ENCODE assay signal across 16 mouse cellular contexts in genomic region chr7:78621115-78621514, GRCm38 (mm10).
DNase-seq lines count a peak whose midpoint lies in the region.
"Had no signal": no experiment of that assay in that cellular context is flagged by ENCODE, and none has a peak within 500 bp of the region (broad histone marks: within the 10 kb centered on the region; RNA-seq: fewer than 3 reads in every experiment).

No protein-coding gene starts in this region.

- peak; percentile 42 for DNase-seq in heart, adult 11 months
- DNase-seq in heart, adult 8-10 months (ENCODE audit: low spot score) = no peak
- DNase-seq in 3T3-L1 (ENCODE audit: low read depth, low spot score) (peak; percentile 64), MN1 (ENCODE audit: low spot score) (peak; percentile 43), adipocyte (ENCODE audit: low spot score) (peak; percentile 18)
- DNase-seq in layer of hippocampus, postnatal 25 days (ENCODE audit: extremely low spot score in 1 of 2, low spot score in 1 of 2) = no peak
- no peak for DNase-seq in right cerebral cortex, adult 2 months (ENCODE audit: low spot score in 2 of 2)
- no peak for DNase-seq in layer of hippocampus, postnatal 14 days (ENCODE audit: low spot score in 2 of 2)
- DNase-seq: cerebellum, adult 18-20 months; cerebellum, adult 9-10 months; forebrain, postnatal 0 days; gastrocnemius, adult 2 months; gastrocnemius, postnatal 14 days; heart, adult 18-20 months; heart, postnatal 14 days; heart, postnatal 4 days had no signal

Comparison
In these comparisons a context has a peak if more than half of its experiments do, and no peak if none do; other contexts are left out.
1. DNase-seq: peak in heart, adult 11 months (single experiment), 3T3-L1 (single experiment), MN1 (single experiment) and adipocyte (single experiment); none in heart, adult 8-10 months (single experiment), layer of hippocampus, postnatal 25 days (0 of 2), right cerebral cortex, adult 2 months (0 of 2) and layer of hippocampus, postnatal 14 days (0 of 2).